Mouse (Mus musculus) thymus, postnatal 4 days (tissue): ENCODE measurements around the gene Rplp0.
A peak's percentile ranks its signal among the peaks of the same experiment; 100 is the strongest.
"Not testable (repeated sequence)": the region's sequence is repeated elsewhere in the genome, so short reads cannot be mapped to it uniquely, and the experiment has no call there.

ENCODE experiments used
- DNase-seq: peaks from one replicate; pipeline ENCODE4 v3.0.0; 2021

Rplp0 gene

GRCm38 (mm10) chr5:115553801-115554420 is 5.4 kb upstream of the Rplp0 start:
- no peak for DNase-seq

- no peak for DNase-seq
These were observed 4.6 kb upstream of the Rplp0 start for GRCm38 (mm10) chr5:115554536-115555291.

- peak; percentile 74 for DNase-seq
These were observed 3.0 kb upstream of the Rplp0 start for GRCm38 (mm10) chr5:115556217-115556616.

- DNase-seq = no peak
These were observed 979 bp upstream of the Rplp0 start for GRCm38 (mm10) chr5:115558182-115558794.

GRCm38 (mm10) chr5:115560336-115560905 is 1.2 kb downstream of the Rplp0 start:
- DNase-seq = no peak

GRCm38 (mm10) chr5:115563771-115564585 is 4.7 kb downstream of the Rplp0 start:
- DNase-seq = no peak

- DNase-seq = peak; percentile 87
These were observed 5.6 kb downstream of the Rplp0 start, which contains the start of gene Gcn1l1 for GRCm38 (mm10) chr5:115564737-115565393. TSS of gene Gcn1l1 (plus strand) at chr5:115565254.

GRCm38 (mm10) chr5:115565403-115565802 is 6.1 kb downstream of the Rplp0 start:
- DNase-seq = no peak

GRCm38 (mm10) chr5:115568681-115569080 is 9.4 kb downstream of the Rplp0 start:
- no peak for DNase-seq

- no peak for DNase-seq
These were observed 10.0 kb downstream of the Rplp0 start for GRCm38 (mm10) chr5:115569308-115569707.

- DNase-seq = no peak
These were observed 10.5 kb downstream of the Rplp0 start for GRCm38 (mm10) chr5:115569721-115570120.

GRCm38 (mm10) chr5:115571086-115571485 is 11.8 kb downstream of the Rplp0 start:
- DNase-seq = no peak

GRCm38 (mm10) chr5:115572679-115573535 is 13.6 kb downstream of the Rplp0 start:
- no peak for DNase-seq

GRCm38 (mm10) chr5:115574992-115575391 is 15.7 kb downstream of the Rplp0 start:
- no peak for DNase-seq

GRCm38 (mm10) chr5:115577686-115578085 is 18.4 kb downstream of the Rplp0 start:
- DNase-seq = not testable (repeated sequence)

GRCm38 (mm10) chr5:115578922-115579321 is 19.7 kb downstream of the Rplp0 start:
- DNase-seq = no peak

- no peak for DNase-seq
These were observed 20.1 kb downstream of the Rplp0 start for GRCm38 (mm10) chr5:115579363-115579762.

- DNase-seq = no peak
These were observed 21.1 kb downstream of the Rplp0 start for GRCm38 (mm10) chr5:115580229-115581001.

- DNase-seq = no peak
These were observed 22.4 kb downstream of the Rplp0 start for GRCm38 (mm10) chr5:115581662-115582061.

GRCm38 (mm10) chr5:115585616-115586015 is 26.3 kb downstream of the Rplp0 start:
- DNase-seq = no peak
